Mouse (Mus musculus) lung, embryonic 14.5 days (tissue): ENCODE measurements around the gene Grik4. TPM values are rescaled to one million over a fixed set of nuclear protein-coding genes. Genes with fewer than 3 reads are reported as not detected.

Source experiments
- ATAC-seq: fragments of 200-750 bp; cut with Nextera tagmentation; 2 replicates; pipeline ENCODE4 v1.8.0; 2017; ENCODE audit warnings: mild to moderate bottlenecking, moderate TSS enrichment, moderate library complexity; ENCODE audit not compliant: insufficient read depth
- DNase-seq: peaks from one replicate; pipeline ENCODE4 v3.0.0-alpha.2; 2015
- H3K27ac ChIP-seq: fragments of 300-500 bp; sonication (generic); 2 replicates; pipeline ENCODE4 v1.5.1; 2014; ENCODE audit warnings: low read depth, mild to moderate bottlenecking, moderate library complexity
- H3K27me3 ChIP-seq: fragments of 300-500 bp; sonication (generic); 2 replicates; pipeline ENCODE4 v1.6.1; 2014; ENCODE audit warnings: low read length, control low read depth; ENCODE audit not compliant: insufficient read depth
- H3K36me3 ChIP-seq: fragments of 300-500 bp; sonication (generic); 2 replicates; pipeline ENCODE4 v1.6.1; 2014; ENCODE audit warnings: control low read depth; ENCODE audit not compliant: insufficient read depth
- H3K4me1 ChIP-seq: fragments of 300-500 bp; sonication (generic); 2 replicates; pipeline ENCODE4 v1.6.1; 2014; ENCODE audit warnings: antibody characterized with exemption, control low read depth; ENCODE audit not compliant: insufficient read depth
- H3K4me2 ChIP-seq: fragments of 300-500 bp; sonication (generic); 2 replicates; pipeline ENCODE4 v1.6.1; 2014; ENCODE audit warnings: mild to moderate bottlenecking
- H3K4me3 ChIP-seq: fragments of 300-500 bp; sonication (generic); 2 replicates; pipeline ENCODE4 v1.5.1; 2014; ENCODE audit warnings: low read depth, low read length
- H3K9ac ChIP-seq: fragments of 300-500 bp; sonication (generic); 2 replicates; pipeline ENCODE4 v1.6.1; 2014
- H3K9me3 ChIP-seq: fragments of 300-500 bp; sonication (generic); 2 replicates; pipeline ENCODE4 v1.6.1; 2016; ENCODE audit warnings: low read depth, low read length, control low read depth
- CTCF ChIP-seq: IDR thresholded peaks from 2 replicates; pipeline ENCODE4 v1.5.1; 2016; ENCODE audit warnings: antibody characterized with exemption, low read depth
- WGBS: fragments of 180-500 bp; shearing (Covaris S2); extraction: QIAGEN DNeasy Blood & Tissue Kit; methylation state at CpG from one replicate; pipeline ENCODE4 v1.1.7; 2014; 5-methylcytosine and 5-hydroxymethylcytosine counted together
- polyA plus RNA-seq: library from polyadenylated mRNA; unstranded; fragments of >200 nt; fragmentation: Nextera tagmentation; extraction: Ambion mirVana; gene quantifications from 2 replicates; pipeline ENCODE4 v1.2.1, GENCODE M21; 2014

The Grik4 gene
- polyA plus RNA-seq, 1 experiment from 2014 or later: 2.2 TPM

- Histone ChIP-seq H3K36me3 (no peaks in the 10 kb centered on the region), H3K27ac (no peak overlapping the region), H3K4me3 (no peak overlapping the region), H3K27me3 (no peaks in the 10 kb centered on the region), H3K4me1 (no peaks in the 10 kb centered on the region), H3K9ac (no peak overlapping the region), H3K4me2 (no peak overlapping the region), H3K9me3 (no peaks in the 10 kb centered on the region)
- TF ChIP-seq CTCF: no peak
- whole genome bisulfite sequencing: 26% methylated on average over 7 of the region's 7 CpGs
- ATAC-seq: no peak
- no peak for DNase-seq
These were observed 65.9 kb downstream of the Grik4 start for GRCm38 (mm10) chr9:42878401-42878800.

GRCm38 (mm10) chr9:42872885-42873284, 71.4 kb downstream of the Grik4 start:
- no peak overlapping the region for H3K9ac ChIP-seq
- H3K27ac ChIP-seq: no peak overlapping the region
- TF ChIP-seq CTCF: no peak
- no peaks in the 10 kb centered on the region for H3K36me3 ChIP-seq
- no peak overlapping the region for H3K4me2 ChIP-seq
- no peaks in the 10 kb centered on the region for H3K4me1 ChIP-seq
- DNase-seq: no peak
- no peak overlapping the region for H3K4me3 ChIP-seq
- 83% methylated on average over 6 of the region's 6 CpGs for WGBS
- H3K27me3 ChIP-seq: no peaks in the 10 kb centered on the region
- ATAC-seq: no peak
- no peaks in the 10 kb centered on the region for H3K9me3 ChIP-seq

- Histone ChIP-seq H3K27ac (no peak overlapping the region), H3K36me3 (no peaks in the 10 kb centered on the region), H3K4me1 (no peaks in the 10 kb centered on the region), H3K9ac (no peak overlapping the region), H3K4me3 (no peak overlapping the region), H3K9me3 (no peaks in the 10 kb centered on the region), H3K4me2 (no peak overlapping the region), H3K27me3 (no peaks in the 10 kb centered on the region)
- TF ChIP-seq CTCF: peak; percentile 33
- ATAC-seq (no peak), DNase-seq (peak; percentile 47)
- WGBS: 72% methylated on average over 4 of the region's 4 CpGs
These were observed 72.6 kb downstream of the Grik4 start for GRCm38 (mm10) chr9:42871681-42872080.

- 51% methylated on average over 9 of the region's 9 CpGs for WGBS
- DNase-seq (no peak), ATAC-seq (no peak)
- Histone ChIP-seq H3K4me3 (no peak overlapping the region), H3K4me1 (peaks cover 10% of the 10 kb centered on the region; the same call in 1 of the 2 replicates), H3K27ac (no peak overlapping the region), H3K4me2 (no peak overlapping the region), H3K9ac (no peak overlapping the region), H3K36me3 (no peaks in the 10 kb centered on the region), H3K27me3 (no peaks in the 10 kb centered on the region), H3K9me3 (no peaks in the 10 kb centered on the region)
- TF ChIP-seq CTCF: no peak
These were observed 74.0 kb downstream of the Grik4 start for GRCm38 (mm10) chr9:42870257-42870656.

- Histone ChIP-seq H3K9me3 (no peaks in the 10 kb centered on the region), H3K4me3 (no peak overlapping the region), H3K4me1 (peaks cover 20% of the 10 kb centered on the region; the same call in 1 of the 2 replicates), H3K4me2 (no peak overlapping the region), H3K36me3 (no peaks in the 10 kb centered on the region), H3K27me3 (no peaks in the 10 kb centered on the region), H3K9ac (no peak overlapping the region), H3K27ac (no peak overlapping the region)
- no peak for ATAC-seq
- 57% methylated on average over 10 of the region's 10 CpGs for WGBS
- DNase-seq: no peak
- no peak for TF ChIP-seq CTCF
These were observed 75.8 kb downstream of the Grik4 start for GRCm38 (mm10) chr9:42868508-42868907.

GRCm38 (mm10) chr9:42866650-42867049, 77.6 kb downstream of the Grik4 start:
- 85% methylated on average over 4 of the region's 4 CpGs for WGBS
- Histone ChIP-seq H3K4me1 (peaks cover 20% of the 10 kb centered on the region; the same call in 1 of the 2 replicates), H3K9me3 (no peaks in the 10 kb centered on the region), H3K4me2 (no peak overlapping the region), H3K9ac (no peak overlapping the region), H3K27me3 (no peaks in the 10 kb centered on the region), H3K36me3 (no peaks in the 10 kb centered on the region), H3K27ac (peak overlapping the region; percentile 87), H3K4me3 (no peak overlapping the region)
- DNase-seq: no peak
- no peak for TF ChIP-seq CTCF
- ATAC-seq: no peak

- no peak for TF ChIP-seq CTCF
- Histone ChIP-seq H3K4me1 (peaks cover 32% of the 10 kb centered on the region), H3K27ac (peak overlapping the region; percentile 87), H3K9me3 (no peaks in the 10 kb centered on the region), H3K27me3 (no peaks in the 10 kb centered on the region), H3K36me3 (no peaks in the 10 kb centered on the region), H3K9ac (no peak overlapping the region), H3K4me3 (no peak overlapping the region), H3K4me2 (peak overlapping the region; percentile 4; the same call in 1 of the 2 replicates)
- 25% methylated on average over 11 of the region's 11 CpGs for WGBS
- DNase-seq (peak; percentile 75), ATAC-seq (peak; percentile 85)
These were observed 79.1 kb downstream of the Grik4 start for GRCm38 (mm10) chr9:42865036-42865829.
